Mouse (Mus musculus) small intestine, adult 2 months (tissue): Measurements from ENCODE around the gene Myg1.

Source experiments
- CTCF ChIP-seq: fragments of 200-500 bp; IDR thresholded peaks from 2 replicates; pipeline ENCODE4 v1.5.1; 2012; ENCODE audit warnings: low read depth, mild to moderate bottlenecking, control low read depth, inconsistent platforms, low read length, moderate library complexity, mixed read lengths; ENCODE audit not compliant: insufficient replicate concordance, insufficient read length; ENCODE audit errors: extremely low read depth
- POLR2A ChIP-seq: fragments of 200-500 bp; IDR thresholded peaks from 2 replicates; pipeline ENCODE4 v1.6.1; 2012; ENCODE audit warnings: low read depth, mild to moderate bottlenecking, control low read depth, inconsistent platforms, low read length, moderate library complexity

GRCm38 (mm10) chr15:102331610-102332015 lies at the start of gene Myg1:
- TF ChIP-seq CTCF (no peak), POLR2A (peak; percentile 38)
